Mouse (Mus musculus) intestine, embryonic 15.5 days (tissue): ENCODE measurements around the gene Tmem11. TPM values are rescaled to one million over a fixed set of nuclear protein-coding genes. Genes with fewer than 3 reads are reported as not detected.

ENCODE experiments used
- polyA plus RNA-seq: library from polyadenylated mRNA; unstranded; fragments of >200 nt; fragmentation: Nextera tagmentation; extraction: Ambion mirVana; gene quantifications from 2 replicates; pipeline ENCODE4 v1.2.1, GENCODE M21; 2015

The Tmem11 gene
- polyA plus RNA-seq, 1 experiment from 2014 or later = 62.9 TPM

Other genes with a start within 250 kb of the Tmem11 start
- gene Llgl1, start 179.5 kb downstream of the Tmem11 start, polyA plus RNA-seq = 32.6 and 34.3 TPM in 2 replicates
- gene Flii, start 152.0 kb downstream of the Tmem11 start, polyA plus RNA-seq = 74.8 and 86.2 TPM in 2 replicates
- 9.3 and 9.4 TPM in 2 replicates for gene Mief2, start 150.9 kb downstream of the Tmem11 start, polyA plus RNA-seq
- 12.1 and 13.0 TPM in 2 replicates for gene Top3a, start 101.9 kb downstream of the Tmem11 start, polyA plus RNA-seq
- 6.5 and 6.6 TPM in 2 replicates for gene Smcr8, start 101.7 kb downstream of the Tmem11 start, polyA plus RNA-seq
- gene Shmt1, start 67.6 kb downstream of the Tmem11 start, polyA plus RNA-seq = 108 and 115 TPM in 2 replicates
- gene Dhrs7b, start 48.6 kb downstream of the Tmem11 start, polyA plus RNA-seq = 55.4 and 56.9 TPM in 2 replicates
- gene Natd1, start 35.5 kb upstream of the Tmem11 start, polyA plus RNA-seq = 9.6 and 11.9 TPM in 2 replicates
- gene Map2k3, start 52.8 kb upstream of the Tmem11 start, polyA plus RNA-seq = 127 and 144 TPM in 2 replicates
- gene Kcnj12, start 143.3 kb upstream of the Tmem11 start, polyA plus RNA-seq = 1.6 and 1.9 TPM in 2 replicates
- 2.7 and 2.8 TPM in 2 replicates for gene Tnfrsf13b, start 247.5 kb upstream of the Tmem11 start, polyA plus RNA-seq